Mouse (Mus musculus) liver, embryonic 11.5 days (tissue): ENCODE data around the gene Abcd3. TPM values are rescaled to one million over a fixed set of nuclear protein-coding genes. Genes with fewer than 3 reads are reported as not detected.

Experiments used
- ATAC-seq: fragments of 200-750 bp; cut with Nextera tagmentation; replicated peaks from 2 replicates; pipeline ENCODE4 v1.8.0; 2017; ENCODE audit warnings: moderate number of reproducible peaks, mild to moderate bottlenecking, moderate TSS enrichment, moderate library complexity; ENCODE audit not compliant: low FRiP score
- DNase-seq: peaks from one replicate; pipeline ENCODE4 v3.0.0-alpha.2; 2017; ENCODE audit warnings: low spot score
- H3K27ac ChIP-seq: fragments of 300-500 bp; sonication (generic); 2 replicates; pipeline ENCODE4 v1.5.1; 2014; ENCODE audit warnings: mild to moderate bottlenecking, low read depth, low read length, control low read depth
- H3K27me3 ChIP-seq: fragments of 300-500 bp; sonication (generic); replicated peaks from 2 replicates; pipeline ENCODE4 v1.6.1; 2014; ENCODE audit warnings: low read length, mixed read lengths; ENCODE audit not compliant: control insufficient read depth, insufficient read depth
- H3K36me3 ChIP-seq: fragments of 300-500 bp; sonication (generic); 2 replicates; pipeline ENCODE4 v1.6.1; 2014; ENCODE audit warnings: mild to moderate bottlenecking, low read length, moderate library complexity, mixed read lengths; ENCODE audit not compliant: control insufficient read depth, insufficient read depth
- H3K4me1 ChIP-seq: fragments of 300-500 bp; sonication (generic); replicated peaks from 2 replicates; pipeline ENCODE4 v1.6.1; 2014; ENCODE audit warnings: low read length, mixed read lengths; ENCODE audit not compliant: control insufficient read depth, insufficient read depth
- H3K4me2 ChIP-seq: fragments of 300-500 bp; sonication (generic); 2 replicates; pipeline ENCODE4 v1.6.1; 2014; ENCODE audit warnings: mild to moderate bottlenecking, control low read depth, moderate library complexity
- H3K4me3 ChIP-seq: fragments of 300-500 bp; sonication (generic); 2 replicates; pipeline ENCODE4 v1.5.1; 2014; ENCODE audit warnings: low read depth, low read length, control low read depth
- H3K9ac ChIP-seq: fragments of 300-500 bp; sonication (generic); 2 replicates; pipeline ENCODE4 v1.6.1; 2014; ENCODE audit warnings: low read depth, low read length, control low read depth
- H3K9me3 ChIP-seq: fragments of 300-500 bp; sonication (generic); 2 replicates; pipeline ENCODE4 v1.6.1; 2016; ENCODE audit warnings: low read length, inconsistent platforms, mixed read lengths; ENCODE audit not compliant: control insufficient read depth
- WGBS: fragments of 180-500 bp; shearing (Covaris S2); extraction: QIAGEN DNeasy Blood & Tissue Kit; methylation state at CpG from one replicate; pipeline ENCODE4 v1.1.7; 2014; 5-methylcytosine and 5-hydroxymethylcytosine counted together
- polyA plus RNA-seq: library from polyadenylated mRNA; unstranded; fragments of >200 nt; fragmentation: Nextera tagmentation; extraction: Ambion mirVana; gene quantifications from 2 replicates; pipeline ENCODE4 v1.2.1, GENCODE M21; 2014

The Abcd3 gene
- polyA plus RNA-seq, 1 experiment from 2014 or later = 41.5 TPM

- no peak overlapping the region for H3K9ac ChIP-seq
- H3K4me3 ChIP-seq = no peak overlapping the region
- no peak for ATAC-seq
- no peaks in the 10 kb centered on the region; the same call in 1 of the 2 replicates for H3K4me1 ChIP-seq
- DNase-seq = no peak
- H3K36me3 ChIP-seq = no peaks in the 10 kb centered on the region
- no peak overlapping the region for H3K27ac ChIP-seq
- H3K4me2 ChIP-seq = no peak overlapping the region
- WGBS = 82% methylated on average over 6 of the region's 6 CpGs
- no peaks in the 10 kb centered on the region for H3K27me3 ChIP-seq
- no peaks in the 10 kb centered on the region for H3K9me3 ChIP-seq
Observed at GRCm38 (mm10) chr3:121844658-121845057, 29.6 kb upstream of the Abcd3 start.

GRCm38 (mm10) chr3:121844013-121844412 is 28.9 kb upstream of the Abcd3 start:
- Histone ChIP-seq H3K4me2 (no peak overlapping the region), H3K36me3 (no peaks in the 10 kb centered on the region), H3K9me3 (no peaks in the 10 kb centered on the region), H3K27me3 (no peaks in the 10 kb centered on the region), H3K4me1 (no peaks in the 10 kb centered on the region; the same call in 1 of the 2 replicates), H3K9ac (no peak overlapping the region), H3K27ac (no peak overlapping the region), H3K4me3 (no peak overlapping the region)
- DNase-seq (no peak), ATAC-seq (no peak)
- 69% methylated on average over 3 of the region's 3 CpGs for WGBS

GRCm38 (mm10) chr3:121843254-121843653 is 28.2 kb upstream of the Abcd3 start:
- Histone ChIP-seq H3K9ac (no peak overlapping the region), H3K4me3 (no peak overlapping the region), H3K27me3 (no peaks in the 10 kb centered on the region), H3K36me3 (no peaks in the 10 kb centered on the region), H3K4me2 (no peak overlapping the region), H3K9me3 (no peaks in the 10 kb centered on the region), H3K4me1 (no peaks in the 10 kb centered on the region; the same call in 1 of the 2 replicates), H3K27ac (no peak overlapping the region)
- no peak for ATAC-seq
- WGBS = 78% methylated on average over 5 of the region's 5 CpGs
- DNase-seq = no peak

GRCm38 (mm10) chr3:121842306-121842860 is 27.3 kb upstream of the Abcd3 start:
- no peak overlapping the region for H3K27ac ChIP-seq
- no peaks in the 10 kb centered on the region; the same call in 1 of the 2 replicates for H3K4me1 ChIP-seq
- DNase-seq = no peak
- no peaks in the 10 kb centered on the region for H3K36me3 ChIP-seq
- H3K27me3 ChIP-seq = no peaks in the 10 kb centered on the region
- WGBS = 54% methylated on average over 7 of the region's 7 CpGs
- H3K4me2 ChIP-seq = no peak overlapping the region
- no peak for ATAC-seq
- H3K4me3 ChIP-seq = no peak overlapping the region
- no peaks in the 10 kb centered on the region for H3K9me3 ChIP-seq
- no peak overlapping the region for H3K9ac ChIP-seq

- no peak overlapping the region for H3K9ac ChIP-seq
- no peak overlapping the region for H3K4me2 ChIP-seq
- H3K27me3 ChIP-seq = no peaks in the 10 kb centered on the region
- H3K4me3 ChIP-seq = no peak overlapping the region
- DNase-seq = no peak
- no peak overlapping the region for H3K27ac ChIP-seq
- ATAC-seq = no peak
- no peaks in the 10 kb centered on the region; the same call in 1 of the 2 replicates for H3K4me1 ChIP-seq
- H3K9me3 ChIP-seq = no peaks in the 10 kb centered on the region
- WGBS = 65% methylated on average over 9 of the region's 9 CpGs
- H3K36me3 ChIP-seq = no peaks in the 10 kb centered on the region
Observed at GRCm38 (mm10) chr3:121841412-121842014, 26.4 kb upstream of the Abcd3 start.

GRCm38 (mm10) chr3:121840351-121840750 is 25.2 kb upstream of the Abcd3 start:
- Histone ChIP-seq H3K4me1 (no peaks in the 10 kb centered on the region; the same call in 1 of the 2 replicates), H3K36me3 (no peaks in the 10 kb centered on the region), H3K27me3 (no peaks in the 10 kb centered on the region), H3K9ac (no peak overlapping the region), H3K27ac (no peak overlapping the region), H3K4me3 (no peak overlapping the region), H3K4me2 (no peak overlapping the region), H3K9me3 (no peaks in the 10 kb centered on the region)
- DNase-seq (no peak), ATAC-seq (no peak)
- 81% methylated on average over 8 of the region's 8 CpGs for WGBS

GRCm38 (mm10) chr3:121834732-121835131 is 19.6 kb upstream of the Abcd3 start:
- Histone ChIP-seq H3K27me3 (no peaks in the 10 kb centered on the region), H3K4me3 (no peak overlapping the region), H3K9me3 (no peaks in the 10 kb centered on the region), H3K4me1 (no peaks in the 10 kb centered on the region), H3K9ac (no peak overlapping the region), H3K27ac (no peak overlapping the region), H3K36me3 (no peaks in the 10 kb centered on the region), H3K4me2 (no peak overlapping the region)
- DNase-seq (no peak), ATAC-seq (no peak)
- WGBS = 93% methylated on average over 2 of the region's 2 CpGs

- ATAC-seq (no peak), DNase-seq (no peak)
- H3K27ac ChIP-seq = no peak overlapping the region
- no peaks in the 10 kb centered on the region for H3K27me3 ChIP-seq
- H3K4me1 ChIP-seq = no peaks in the 10 kb centered on the region
- H3K36me3 ChIP-seq = no peaks in the 10 kb centered on the region
- 75% methylated on average over 4 of the region's 4 CpGs for WGBS
- H3K9me3 ChIP-seq = no peaks in the 10 kb centered on the region
- no peak overlapping the region for H3K4me3 ChIP-seq
- H3K9ac ChIP-seq = no peak overlapping the region
- H3K4me2 ChIP-seq = no peak overlapping the region
Observed at GRCm38 (mm10) chr3:121834250-121834649, 19.1 kb upstream of the Abcd3 start.

GRCm38 (mm10) chr3:121825092-121825491 is 10.0 kb upstream of the Abcd3 start:
- Histone ChIP-seq H3K4me1 (no peaks in the 10 kb centered on the region; the same call in 1 of the 2 replicates), H3K27me3 (no peaks in the 10 kb centered on the region), H3K36me3 (no peaks in the 10 kb centered on the region), H3K27ac (no peak overlapping the region), H3K4me2 (no peak overlapping the region), H3K4me3 (no peak overlapping the region), H3K9me3 (no peaks in the 10 kb centered on the region), H3K9ac (no peak overlapping the region)
- ATAC-seq (no peak), DNase-seq (no peak)
- 69% methylated on average over 1 of the region's 1 CpGs for WGBS
